Mouse (Mus musculus) intestine, embryonic 15.5 days (tissue): Measurements from ENCODE around the gene Pvr. TPM values are rescaled to one million over a fixed set of nuclear protein-coding genes. Genes with fewer than 3 reads are reported as not detected.
"Not testable (repeated sequence)": the region's sequence is repeated elsewhere in the genome, so short reads cannot be mapped to it uniquely, and the experiment has no call there.

Source experiments
- ATAC-seq: fragments of 200-750 bp; cut with Nextera tagmentation; 2 replicates; pipeline ENCODE4 v1.8.0; 2017; ENCODE audit warnings: moderate TSS enrichment, moderate library complexity
- H3K27ac ChIP-seq: fragments of 300-500 bp; sonication (generic); 2 replicates; pipeline ENCODE4 v1.5.1; 2015; ENCODE audit warnings: mild to moderate bottlenecking, inconsistent platforms
- H3K27me3 ChIP-seq: fragments of 300-500 bp; sonication (generic); replicated peaks from 2 replicates; pipeline ENCODE4 v1.6.1; 2015; ENCODE audit warnings: inconsistent platforms
- H3K36me3 ChIP-seq: fragments of 300-500 bp; sonication (generic); 2 replicates; pipeline ENCODE4 v1.6.1; 2015; ENCODE audit warnings: inconsistent platforms
- H3K4me1 ChIP-seq: fragments of 300-500 bp; sonication (generic); replicated peaks from 2 replicates; pipeline ENCODE4 v1.6.1; 2015; ENCODE audit warnings: inconsistent platforms
- H3K4me2 ChIP-seq: fragments of 300-500 bp; sonication (generic); replicated peaks from 2 replicates; pipeline ENCODE4 v1.6.1; 2015; ENCODE audit warnings: mild to moderate bottlenecking, inconsistent platforms
- H3K4me3 ChIP-seq: fragments of 300-500 bp; sonication (generic); replicated peaks from 2 replicates; pipeline ENCODE4 v1.5.1; 2015; ENCODE audit warnings: inconsistent platforms
- H3K9ac ChIP-seq: fragments of 300-500 bp; sonication (generic); 2 replicates; pipeline ENCODE4 v1.6.1; 2015; ENCODE audit warnings: inconsistent platforms
- H3K9me3 ChIP-seq: fragments of 300-500 bp; sonication (generic); 2 replicates; pipeline ENCODE4 v1.6.1; 2016; ENCODE audit warnings: inconsistent platforms
- WGBS: fragments of 180-500 bp; shearing (Covaris S2); methylation state at CpG from one replicate; pipeline ENCODE4 v1.1.7; 2015; 5-methylcytosine and 5-hydroxymethylcytosine counted together
- polyA plus RNA-seq: library from polyadenylated mRNA; unstranded; fragments of >200 nt; fragmentation: Nextera tagmentation; extraction: Ambion mirVana; gene quantifications from 2 replicates; pipeline ENCODE4 v1.2.1, GENCODE M21; 2015

Pvr gene
- polyA plus RNA-seq, 1 experiment from 2014 or later: 13.3 TPM

GRCm38 (mm10) chr7:19932133-19932876, 11.3 kb upstream of the Pvr start:
- no peak overlapping the region for H3K4me2 ChIP-seq
- H3K36me3 ChIP-seq: no peaks in the 10 kb centered on the region
- no peaks in the 10 kb centered on the region for H3K9me3 ChIP-seq
- H3K9ac ChIP-seq: no peak overlapping the region
- ATAC-seq: peak; percentile 14; the same call in 1 of the 2 replicates
- no peak overlapping the region for H3K4me3 ChIP-seq
- H3K27me3 ChIP-seq: no peaks in the 10 kb centered on the region; the same call in 1 of the 2 replicates
- H3K27ac ChIP-seq: no peak overlapping the region
- WGBS: 17% methylated on average over 13 of the region's 13 CpGs
- H3K4me1 ChIP-seq: no peaks in the 10 kb centered on the region

GRCm38 (mm10) chr7:19930481-19930880, 9.5 kb upstream of the Pvr start:
- H3K9ac ChIP-seq, H3K9me3 ChIP-seq, H3K36me3 ChIP-seq, H3K4me2 ChIP-seq, H3K4me3 ChIP-seq, H3K27me3 ChIP-seq, ATAC-seq, H3K4me1 ChIP-seq, H3K27ac ChIP-seq: not testable (repeated sequence)
- WGBS: 77% methylated on average over 6 of the region's 6 CpGs

- Histone ChIP-seq H3K27me3 (no peaks in the 10 kb centered on the region; the same call in 1 of the 2 replicates), H3K4me2 (no peak overlapping the region), H3K9ac (no peak overlapping the region), H3K4me3 (no peak overlapping the region), H3K4me1 (no peaks in the 10 kb centered on the region), H3K27ac (no peak overlapping the region), H3K9me3 (no peaks in the 10 kb centered on the region), H3K36me3 (no peaks in the 10 kb centered on the region)
- no peak for ATAC-seq
- WGBS: 82% methylated on average over 5 of the region's 5 CpGs
Observed at GRCm38 (mm10) chr7:19928486-19928885, 7.5 kb upstream of the Pvr start.

- 46% methylated on average over 2 of the region's 2 CpGs for WGBS
- H3K27me3 ChIP-seq: no peaks in the 10 kb centered on the region
- H3K27ac ChIP-seq: no peak overlapping the region
- no peaks in the 10 kb centered on the region for H3K4me1 ChIP-seq
- H3K9ac ChIP-seq: no peak overlapping the region
- no peak overlapping the region for H3K4me2 ChIP-seq
- H3K4me3 ChIP-seq: no peak overlapping the region
- H3K36me3 ChIP-seq: no peaks in the 10 kb centered on the region
- no peak for ATAC-seq
- no peaks in the 10 kb centered on the region for H3K9me3 ChIP-seq
Observed at GRCm38 (mm10) chr7:19926849-19927480, 6.0 kb upstream of the Pvr start.

GRCm38 (mm10) chr7:19925376-19925775, 4.4 kb upstream of the Pvr start:
- Histone ChIP-seq H3K36me3 (no peaks in the 10 kb centered on the region), H3K9me3 (no peaks in the 10 kb centered on the region), H3K4me3 (no peak overlapping the region), H3K4me1 (no peaks in the 10 kb centered on the region), H3K27ac (no peak overlapping the region), H3K9ac (no peak overlapping the region), H3K27me3 (no peaks in the 10 kb centered on the region), H3K4me2 (no peak overlapping the region)
- WGBS: 79% methylated on average over 1 of the region's 1 CpGs
- ATAC-seq: no peak

- Histone ChIP-seq H3K9me3 (no peaks in the 10 kb centered on the region), H3K9ac (no peak overlapping the region), H3K36me3 (no peaks in the 10 kb centered on the region), H3K4me1 (peaks cover 4% of the 10 kb centered on the region; the same call in 1 of the 2 replicates), H3K27ac (no peak overlapping the region), H3K27me3 (no peaks in the 10 kb centered on the region), H3K4me3 (no peak overlapping the region), H3K4me2 (no peak overlapping the region)
- no peak for ATAC-seq
- 13% methylated on average over 13 of the region's 15 CpGs for WGBS
Observed at GRCm38 (mm10) chr7:19923797-19924196, 2.8 kb upstream of the Pvr start.

- no peak overlapping the region for H3K4me2 ChIP-seq
- no peak overlapping the region for H3K4me3 ChIP-seq
- WGBS: 47% methylated on average over 2 of the region's 2 CpGs
- no peak for ATAC-seq
- H3K4me1 ChIP-seq: peaks cover 4% of the 10 kb centered on the region; the same call in 1 of the 2 replicates
- no peak overlapping the region for H3K27ac ChIP-seq
- H3K36me3 ChIP-seq: no peaks in the 10 kb centered on the region
- H3K9me3 ChIP-seq: no peaks in the 10 kb centered on the region
- no peak overlapping the region for H3K9ac ChIP-seq
- no peaks in the 10 kb centered on the region for H3K27me3 ChIP-seq
Observed at GRCm38 (mm10) chr7:19923354-19923753, 2.4 kb upstream of the Pvr start.

GRCm38 (mm10) chr7:19920166-19920505, 824 bp downstream of the Pvr start:
- Histone ChIP-seq H3K9me3 (no peaks in the 10 kb centered on the region), H3K27me3 (no peaks in the 10 kb centered on the region), H3K36me3 (0 out of 2 replicates have a peak, but pooled peaks cover 4% of the 10 kb centered on the region), H3K4me3 (peak overlapping the region; percentile 69), H3K9ac (peak overlapping the region; percentile 75), H3K4me1 (peaks cover 4% of the 10 kb centered on the region; the same call in 1 of the 2 replicates), H3K4me2 (peak overlapping the region; percentile 63), H3K27ac (peak overlapping the region; percentile 88; the same call in 1 of the 2 replicates)
- ATAC-seq: no peak; the same call in none of the 2 replicates
- 36% methylated on average over 4 of the region's 4 CpGs for WGBS

- no peaks in the 10 kb centered on the region for H3K27me3 ChIP-seq
- H3K4me2 ChIP-seq: no peak overlapping the region
- 94% methylated on average over 7 of the region's 7 CpGs for WGBS
- no peak overlapping the region for H3K27ac ChIP-seq
- peaks cover 14% of the 10 kb centered on the region; the same call in 1 of the 2 replicates for H3K36me3 ChIP-seq
- ATAC-seq: no peak
- no peak overlapping the region for H3K4me3 ChIP-seq
- no peaks in the 10 kb centered on the region for H3K4me1 ChIP-seq
- H3K9me3 ChIP-seq: no peaks in the 10 kb centered on the region
- H3K9ac ChIP-seq: no peak overlapping the region
Observed at GRCm38 (mm10) chr7:19914558-19914957, 6.4 kb downstream of the Pvr start.

GRCm38 (mm10) chr7:19911695-19912524, 9.1 kb downstream of the Pvr start:
- 90% methylated on average over 23 of the region's 23 CpGs for WGBS
- Histone ChIP-seq H3K36me3 (peaks cover 20% of the 10 kb centered on the region), H3K4me3 (no peak overlapping the region), H3K27me3 (no peaks in the 10 kb centered on the region), H3K9ac (no peak overlapping the region), H3K4me1 (no peaks in the 10 kb centered on the region), H3K9me3 (no peaks in the 10 kb centered on the region), H3K27ac (no peak overlapping the region), H3K4me2 (no peak overlapping the region)
- ATAC-seq: no peak

GRCm38 (mm10) chr7:19911292-19911658, 9.7 kb downstream of the Pvr start:
- ATAC-seq: peak; percentile 15; the same call in 1 of the 2 replicates
- 89% methylated on average over 6 of the region's 6 CpGs for WGBS

More at GRCm38 (mm10) chr7:19911292-19911658, 9.7 kb downstream of the Pvr start:
- Histone ChIP-seq H3K4me3 (no peak overlapping the region), H3K4me2 (no peak overlapping the region), H3K36me3 (peaks cover 23% of the 10 kb centered on the region), H3K4me1 (no peaks in the 10 kb centered on the region), H3K9me3 (no peaks in the 10 kb centered on the region), H3K9ac (no peak overlapping the region), H3K27me3 (no peaks in the 10 kb centered on the region), H3K27ac (no peak overlapping the region)
